15 mouse cellular contexts compared by ENCODE assay signal in the genomic region with DNA sequence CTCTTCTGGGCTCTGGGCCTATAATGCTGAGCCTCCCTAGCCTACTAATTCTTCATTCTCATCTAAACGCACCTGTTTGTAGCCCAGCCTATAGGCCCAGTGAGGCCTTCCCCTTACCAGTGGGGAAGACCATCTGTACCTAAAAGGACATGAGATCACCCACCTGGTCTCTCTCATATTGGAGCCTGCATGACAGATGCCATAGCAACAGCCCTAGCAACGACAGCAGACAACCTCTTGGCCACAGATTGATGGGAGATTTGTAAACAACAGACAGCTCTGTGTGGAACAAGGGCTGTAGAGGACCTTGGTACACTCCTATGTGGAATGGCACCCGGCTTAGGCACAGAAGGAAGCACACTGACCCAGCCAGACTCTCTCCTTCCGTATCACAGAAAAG.
DNase-seq lines count a peak whose midpoint lies in the region; ATAC-seq lines count a peak whose summit lies in the region.
"Had no signal": no experiment of that assay in that cellular context is flagged by ENCODE, and none has a peak within 500 bp of the region (broad histone marks: within the 10 kb centered on the region; RNA-seq: fewer than 3 reads in every experiment).

No protein-coding gene starts in this region.

- no peak for DNase-seq in midbrain, embryonic 14.5 days
- DNase-seq in cerebellum, postnatal 14 days, result peak; percentile 46 to 56
- no peak for DNase-seq in ovary, postnatal 10 days (ENCODE audit: low spot score)
- DNase-seq: adrenal gland, postnatal 36 days; gastrocnemius, postnatal 25 days; kidney, adult 8-10 months; kidney, postnatal 36 days; right cerebral cortex, postnatal 25 days; thymus, postnatal 36 days had no signal

- no peaks in the 10 kb centered on the region for H3K9me3 ChIP-seq in forebrain, embryonic 15.5 days
- no peaks in the 10 kb centered on the region for H3K9me3 ChIP-seq in forebrain, embryonic 13.5 days (replicated peaks)
- H3K9me3 ChIP-seq in midbrain, embryonic 15.5 days, result no peaks in the 10 kb centered on the region
- H3K9me3 ChIP-seq in midbrain, embryonic 14.5 days (ENCODE audit: control insufficient read depth, low read length), result peaks cover 5% of the 10 kb centered on the region; the same call in 1 of the 2 replicates
- no peaks in the 10 kb centered on the region for H3K9me3 ChIP-seq in neural tube, embryonic 13.5 days
- H3K9me3 ChIP-seq: limb, embryonic 15.5 days had no signal

- ATAC-seq in forebrain, embryonic 15.5 days (replicated peaks), result 0 out of 2 replicates have a peak, but pooled peaks have one; percentile 27
- ATAC-seq in forebrain, embryonic 13.5 days, result no peak
- 0 out of 2 replicates have a peak, but pooled peaks have one; percentile 25 for ATAC-seq in midbrain, embryonic 15.5 days (replicated peaks)
- no peak; the same call in 1 of the 2 replicates for ATAC-seq in midbrain, embryonic 14.5 days (ENCODE audit: low FRiP score, low TSS enrichment)
- no peak; the same call in 1 of the 2 replicates for ATAC-seq in neural tube, embryonic 13.5 days (ENCODE audit: low read depth)

- H3K4me1 ChIP-seq in forebrain, embryonic 15.5 days, result peaks cover 10% of the 10 kb centered on the region
- peaks cover 7% of the 10 kb centered on the region; the same call in 1 of the 2 replicates for H3K4me1 ChIP-seq in forebrain, embryonic 13.5 days
- H3K4me1 ChIP-seq in midbrain, embryonic 15.5 days, result no peaks in the 10 kb centered on the region
- peaks cover 10% of the 10 kb centered on the region; the same call in 1 of the 2 replicates for H3K4me1 ChIP-seq in midbrain, embryonic 14.5 days (ENCODE audit: control insufficient read depth, insufficient read depth, low read length)
- peaks cover 52% of the 10 kb centered on the region for H3K4me1 ChIP-seq in neural tube, embryonic 13.5 days (replicated peaks)
- H3K4me1 ChIP-seq: limb, embryonic 15.5 days had no signal

- H3K4me3 ChIP-seq in forebrain, embryonic 15.5 days, result no peak overlapping the region
- H3K4me3 ChIP-seq in forebrain, embryonic 13.5 days, result no peak overlapping the region
- H3K4me3 ChIP-seq in midbrain, embryonic 15.5 days, result no peak overlapping the region
- H3K4me3 ChIP-seq in midbrain, embryonic 14.5 days (replicated peaks; ENCODE audit: low read depth, low read length), result no peak overlapping the region
- no peak overlapping the region for H3K4me3 ChIP-seq in neural tube, embryonic 13.5 days
- H3K4me3 ChIP-seq: erythroblast, embryonic 14.5 days; limb, embryonic 15.5 days had no signal

- H3K36me3 ChIP-seq in forebrain, embryonic 15.5 days, result no peaks in the 10 kb centered on the region
- no peaks in the 10 kb centered on the region for H3K36me3 ChIP-seq in forebrain, embryonic 13.5 days (ENCODE audit: poor library complexity, severe bottlenecking)
- no peaks in the 10 kb centered on the region for H3K36me3 ChIP-seq in midbrain, embryonic 15.5 days (replicated peaks)
- H3K36me3 ChIP-seq in midbrain, embryonic 14.5 days (ENCODE audit: control insufficient read depth, insufficient read depth, low read length), result no peaks in the 10 kb centered on the region
- H3K36me3 ChIP-seq in neural tube, embryonic 13.5 days, result no peaks in the 10 kb centered on the region
- H3K36me3 ChIP-seq: limb, embryonic 15.5 days had no signal

- no peak overlapping the region for H3K27ac ChIP-seq in forebrain, embryonic 15.5 days (replicated peaks)
- no peak overlapping the region for H3K27ac ChIP-seq in forebrain, embryonic 13.5 days
- H3K27ac ChIP-seq in midbrain, embryonic 15.5 days, result no peak overlapping the region
- no peak overlapping the region for H3K27ac ChIP-seq in midbrain, embryonic 14.5 days (replicated peaks; ENCODE audit: low read depth, low read length)
- peak overlapping the region; percentile 7; the same call in 1 of the 2 replicates for H3K27ac ChIP-seq in neural tube, embryonic 13.5 days (replicated peaks)
- H3K27ac ChIP-seq: limb, embryonic 15.5 days had no signal

- H3K9ac ChIP-seq in forebrain, embryonic 15.5 days (replicated peaks), result no peak overlapping the region
- H3K9ac ChIP-seq in forebrain, embryonic 13.5 days, result no peak overlapping the region
- no peak overlapping the region for H3K9ac ChIP-seq in midbrain, embryonic 15.5 days
- H3K9ac ChIP-seq in midbrain, embryonic 14.5 days (replicated peaks; ENCODE audit: low read length), result no peak overlapping the region
- H3K9ac ChIP-seq in neural tube, embryonic 13.5 days, result no peak overlapping the region
- H3K9ac ChIP-seq: limb, embryonic 15.5 days had no signal

- no peaks in the 10 kb centered on the region for H3K27me3 ChIP-seq in forebrain, embryonic 15.5 days
- no peaks in the 10 kb centered on the region for H3K27me3 ChIP-seq in forebrain, embryonic 13.5 days
- H3K27me3 ChIP-seq in midbrain, embryonic 15.5 days (replicated peaks), result no peaks in the 10 kb centered on the region
- no peaks in the 10 kb centered on the region for H3K27me3 ChIP-seq in midbrain, embryonic 14.5 days (ENCODE audit: control insufficient read depth, insufficient read depth, low read length)
- no peaks in the 10 kb centered on the region for H3K27me3 ChIP-seq in neural tube, embryonic 13.5 days
- H3K27me3 ChIP-seq: limb, embryonic 15.5 days had no signal

- WGBS in forebrain, embryonic 15.5 days, result 68% methylated on average over 4 of the region's 4 CpGs
- WGBS in forebrain, embryonic 13.5 days, result 82% methylated on average over 4 of the region's 4 CpGs
- 69% methylated on average over 4 of the region's 4 CpGs for WGBS in midbrain, embryonic 15.5 days
- 79% methylated on average over 4 of the region's 4 CpGs for WGBS in midbrain, embryonic 14.5 days
- WGBS in neural tube, embryonic 13.5 days, result 63% methylated on average over 4 of the region's 4 CpGs

- no peak overlapping the region for H3K4me2 ChIP-seq in forebrain, embryonic 15.5 days (replicated peaks)
- no peak overlapping the region for H3K4me2 ChIP-seq in forebrain, embryonic 13.5 days
- H3K4me2 ChIP-seq in midbrain, embryonic 15.5 days, result no peak overlapping the region
- H3K4me2 ChIP-seq in midbrain, embryonic 14.5 days (ENCODE audit: low read length), result no peak overlapping the region
- no peak overlapping the region for H3K4me2 ChIP-seq in neural tube, embryonic 13.5 days
- H3K4me2 ChIP-seq: limb, embryonic 15.5 days had no signal

Comparison
In these comparisons a context has a peak if more than half of its experiments do, and no peak if none do; other contexts are left out.
1. ATAC-seq: peak in forebrain, embryonic 15.5 days (single experiment) and midbrain, embryonic 15.5 days (single experiment); none in forebrain, embryonic 13.5 days (single experiment), midbrain, embryonic 14.5 days (single experiment) and neural tube, embryonic 13.5 days (single experiment).
2. DNase-seq: peak in cerebellum, postnatal 14 days (2 of 2); none in midbrain, embryonic 14.5 days (single experiment) and ovary, postnatal 10 days (single experiment).